Mouse (Mus musculus) heart, embryonic 10.5 days (tissue): Measurements from ENCODE around the gene 9930111J21Rik2. TPM values are rescaled to one million over a fixed set of nuclear protein-coding genes. Genes with fewer than 3 reads are reported as not detected.
"Not testable (repeated sequence)": the region's sequence is repeated elsewhere in the genome, so short reads cannot be mapped to it uniquely, and the experiment has no call there.

ENCODE experiments used
- DNase-seq: peaks from one replicate; pipeline ENCODE4 v3.0.0-alpha.2; 2017; ENCODE audit warnings: low spot score
- H3K27ac ChIP-seq: fragments of 300-500 bp; sonication (generic); 2 replicates; pipeline ENCODE4 v1.5.1; 2016; ENCODE audit warnings: mild to moderate bottlenecking
- H3K27me3 ChIP-seq: fragments of 300-500 bp; sonication (generic); 2 replicates; pipeline ENCODE4 v1.6.1; 2016; ENCODE audit warnings: mild to moderate bottlenecking; ENCODE audit not compliant: poor library complexity, insufficient read depth, severe bottlenecking
- H3K36me3 ChIP-seq: fragments of 300-500 bp; sonication (generic); 2 replicates; pipeline ENCODE4 v1.6.1; 2016; ENCODE audit warnings: mild to moderate bottlenecking, moderate library complexity
- H3K4me1 ChIP-seq: fragments of 300-500 bp; sonication (generic); 2 replicates; pipeline ENCODE4 v1.6.1; 2016; ENCODE audit warnings: mild to moderate bottlenecking
- H3K4me3 ChIP-seq: fragments of 300-500 bp; sonication (generic); 2 replicates; pipeline ENCODE4 v1.5.1; 2016; ENCODE audit warnings: mild to moderate bottlenecking, moderate library complexity
- H3K9me3 ChIP-seq: fragments of 300-500 bp; sonication (generic); 2 replicates; pipeline ENCODE4 v1.6.1; 2016; ENCODE audit warnings: mild to moderate bottlenecking, moderate library complexity
- WGBS: fragments of 180-500 bp; shearing (Covaris S2); methylation state at CpG from one replicate; pipeline ENCODE4 v1.1.7; 2016; 5-methylcytosine and 5-hydroxymethylcytosine counted together
- polyA plus RNA-seq: library from polyadenylated mRNA; unstranded; fragments of >200 nt; fragmentation: Nextera tagmentation; extraction: Ambion mirVana; gene quantifications from 2 replicates; pipeline ENCODE4 v1.2.1, GENCODE M21; 2016

The 9930111J21Rik2 gene
- 0.05 and 0.09 TPM in 2 replicates for polyA plus RNA-seq

DNA sequence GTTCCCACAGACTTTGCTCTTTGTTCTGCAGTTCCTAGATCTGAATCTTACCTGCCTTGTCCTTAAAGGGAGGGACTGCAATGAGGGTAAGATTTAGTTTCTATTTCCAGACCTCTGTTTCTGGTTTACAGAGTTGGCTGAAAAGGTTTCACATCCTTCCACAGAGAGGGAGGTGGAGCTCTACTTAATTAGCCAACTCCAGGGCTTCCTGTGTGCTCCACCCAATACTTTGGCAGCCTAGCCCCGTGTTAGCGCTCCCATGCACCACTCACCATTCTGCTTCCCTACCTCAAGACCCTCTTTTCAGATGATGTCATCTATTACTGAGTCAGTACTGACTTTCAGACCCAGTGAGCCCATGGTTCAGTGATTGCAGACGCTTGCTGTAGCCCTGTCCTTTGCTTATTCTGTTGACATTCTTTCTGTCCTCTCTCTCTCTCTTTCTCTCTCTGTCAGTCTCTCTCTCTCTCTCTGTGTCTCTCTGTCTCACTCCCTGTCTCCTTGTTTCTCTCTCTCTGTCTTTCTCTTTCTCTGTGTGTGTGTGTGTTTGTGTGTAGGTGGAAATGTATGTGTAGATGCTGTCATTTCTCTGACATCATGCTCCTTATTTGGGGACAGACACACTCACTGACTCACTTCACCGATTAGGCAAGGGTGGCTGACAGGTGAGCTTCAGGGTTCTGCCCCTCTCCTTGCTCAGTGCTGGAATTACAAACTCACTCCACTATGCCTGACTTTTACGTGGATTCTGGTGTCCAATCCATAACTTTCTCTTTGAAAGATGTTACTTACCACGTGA is at the start of gene 9930111J21Rik2:
Gene 9930111J21Rik2, minus strand, starts transcription at position 150 of the 799 bp plus-strand sequence.
- not testable (repeated sequence) for H3K36me3 ChIP-seq, H3K4me3 ChIP-seq, DNase-seq, H3K27me3 ChIP-seq, H3K4me1 ChIP-seq, H3K27ac ChIP-seq, H3K9me3 ChIP-seq
- WGBS = 67% methylated on average over 1 of the region's 6 CpGs

DNA sequence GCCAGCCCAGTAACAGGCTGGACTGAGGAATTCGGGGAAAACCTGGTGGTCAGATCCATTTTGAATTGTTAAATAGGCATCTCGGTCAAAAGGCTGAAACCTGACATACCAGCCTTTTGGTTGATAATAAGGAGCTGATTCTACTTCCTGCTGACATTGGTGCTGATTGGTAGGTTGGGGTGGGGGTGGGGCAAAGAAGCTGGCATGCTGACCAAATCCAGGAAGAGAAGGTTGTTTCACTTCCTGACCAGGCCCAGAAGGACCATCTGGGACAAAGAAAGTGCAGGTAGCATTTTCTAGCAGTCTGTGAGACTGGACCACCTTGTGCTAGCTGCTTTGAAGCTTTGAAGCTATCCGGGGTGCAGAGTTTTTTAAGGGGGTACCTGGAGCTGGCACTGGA is 49.4 kb upstream of the 9930111J21Rik2 start:
- no peak for DNase-seq
- WGBS = 78% methylated on average over 3 of the region's 3 CpGs
- H3K9me3 ChIP-seq = no peaks in the 10 kb centered on the region
- H3K4me3 ChIP-seq = no peak overlapping the region
- no peaks in the 10 kb centered on the region for H3K36me3 ChIP-seq
- no peak overlapping the region for H3K27ac ChIP-seq
- H3K27me3 ChIP-seq = no peaks in the 10 kb centered on the region
- 0 out of 2 replicates have a peak, but pooled peaks cover 5% of the 10 kb centered on the region for H3K4me1 ChIP-seq

DNA sequence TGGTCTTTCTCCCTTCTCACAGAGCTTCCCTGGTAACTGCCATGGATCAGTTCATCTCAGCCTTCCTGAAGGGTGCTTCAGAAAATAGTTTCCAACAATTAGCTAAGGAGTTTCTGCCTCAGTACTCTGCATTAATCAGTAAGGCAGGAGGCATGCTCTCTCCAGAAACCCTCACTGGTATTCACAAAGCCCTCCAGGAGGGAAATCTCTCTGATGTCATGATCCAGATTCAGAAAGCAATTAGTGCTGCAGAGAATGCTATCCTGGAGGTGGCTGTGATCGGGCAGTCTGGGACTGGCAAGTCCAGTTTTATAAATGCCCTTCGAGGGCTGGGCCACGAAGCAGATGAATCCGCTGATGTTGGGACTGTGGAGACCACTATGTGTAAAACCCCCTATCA is 44.3 kb upstream of the 9930111J21Rik2 start:
- Histone ChIP-seq H3K27me3 (no peaks in the 10 kb centered on the region), H3K9me3 (no peaks in the 10 kb centered on the region), H3K36me3 (no peaks in the 10 kb centered on the region), H3K27ac (no peak overlapping the region), H3K4me3 (no peak overlapping the region), H3K4me1 (no peaks in the 10 kb centered on the region)
- DNase-seq = peak; percentile 47
- WGBS = 80% methylated on average over 4 of the region's 4 CpGs

DNA sequence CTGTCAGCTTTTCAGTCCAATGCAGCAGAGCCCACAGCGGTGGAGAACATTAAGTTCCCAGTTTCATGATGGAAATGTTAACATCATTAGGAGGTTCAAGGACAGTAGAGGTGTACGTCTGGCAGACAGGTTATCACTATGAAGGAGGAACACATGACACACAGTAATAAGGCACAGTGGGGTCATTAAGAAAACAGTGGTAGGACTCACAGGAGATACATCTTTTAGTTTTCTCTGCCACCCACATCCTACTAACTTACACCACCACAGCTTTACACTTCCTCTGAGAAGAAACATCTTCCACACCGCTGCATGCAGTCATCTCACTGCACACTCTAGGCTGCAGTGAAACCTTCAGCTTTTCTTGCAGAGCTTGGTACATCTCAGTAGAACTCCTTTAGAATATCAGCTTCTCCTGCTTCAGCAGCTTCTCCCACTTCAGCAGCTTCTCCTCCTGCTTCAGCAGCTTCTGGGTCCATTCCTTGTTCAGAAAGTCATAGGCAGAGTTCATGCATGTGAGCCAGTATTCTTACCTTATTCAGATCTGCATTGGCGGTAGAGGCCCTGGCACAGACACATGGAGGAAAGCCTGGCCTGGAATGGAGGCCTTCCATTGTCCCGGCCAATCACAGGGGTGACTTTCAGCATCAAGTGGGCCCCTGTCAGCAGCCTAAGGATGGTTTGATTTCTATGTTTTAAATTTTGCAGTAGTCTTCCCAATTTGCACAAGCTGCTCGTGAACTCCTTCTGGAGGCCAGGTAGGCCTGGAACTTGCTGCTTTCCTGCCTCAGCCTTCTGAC is 43.0 kb upstream of the 9930111J21Rik2 start:
- 80% methylated on average over 6 of the region's 6 CpGs for WGBS
- Histone ChIP-seq H3K27me3 (no peaks in the 10 kb centered on the region), H3K9me3 (no peaks in the 10 kb centered on the region), H3K4me3 (no peak overlapping the region), H3K36me3 (no peaks in the 10 kb centered on the region), H3K4me1 (no peaks in the 10 kb centered on the region), H3K27ac (no peak overlapping the region)
- no peak for DNase-seq

DNA sequence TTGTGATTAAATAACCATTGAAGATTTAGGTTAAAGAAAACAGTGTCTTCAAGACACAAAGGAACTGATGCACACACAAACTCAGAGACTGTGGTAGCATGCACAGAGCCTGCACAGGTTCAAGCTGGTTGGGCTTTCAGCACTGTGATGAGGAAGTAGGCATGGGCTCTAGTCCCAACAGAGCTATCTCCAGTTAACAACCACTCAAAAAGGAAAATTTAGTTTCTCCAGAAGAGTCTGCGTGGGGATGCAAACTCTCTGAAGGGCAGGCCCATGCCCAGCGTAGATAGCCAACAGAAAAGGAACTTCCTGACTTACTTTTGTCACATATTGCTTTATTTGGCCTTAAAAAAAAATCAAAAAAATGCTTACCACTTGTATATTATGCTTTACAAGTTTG is 41.7 kb upstream of the 9930111J21Rik2 start:
- WGBS = 77% methylated on average over 2 of the region's 2 CpGs
- Histone ChIP-seq H3K9me3 (no peaks in the 10 kb centered on the region), H3K27ac (no peak overlapping the region), H3K4me1 (peaks cover 8% of the 10 kb centered on the region), H3K27me3 (no peaks in the 10 kb centered on the region), H3K4me3 (no peak overlapping the region), H3K36me3 (no peaks in the 10 kb centered on the region)
- DNase-seq = no peak

DNA sequence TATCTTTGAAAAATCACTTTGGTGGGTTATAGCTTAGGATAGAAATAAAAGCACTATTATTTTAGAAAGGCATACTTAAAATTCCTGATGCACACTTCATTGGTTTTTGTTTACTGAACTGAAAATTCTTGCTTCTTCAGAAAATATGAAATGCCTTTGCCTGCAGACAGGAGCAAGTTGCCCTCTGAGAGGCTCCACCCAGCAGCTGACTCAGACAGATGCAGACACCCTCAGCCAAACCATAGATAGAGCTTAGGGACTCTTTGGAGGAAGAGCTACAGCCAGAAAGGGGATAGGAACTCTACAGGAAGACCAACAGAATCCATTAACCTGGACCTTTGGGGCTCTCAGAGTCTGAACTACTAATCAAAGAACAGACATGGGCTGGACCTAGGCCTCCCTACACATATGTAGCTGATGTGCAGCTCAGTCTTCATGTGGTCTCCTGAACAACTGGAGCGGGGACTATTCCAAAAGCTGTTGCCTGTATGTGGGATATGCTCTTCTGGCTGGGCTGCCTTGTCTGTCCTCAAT is 41.1 kb upstream of the 9930111J21Rik2 start:
- Histone ChIP-seq H3K36me3 (no peaks in the 10 kb centered on the region), H3K4me1 (peaks cover 8% of the 10 kb centered on the region), H3K9me3 (no peaks in the 10 kb centered on the region), H3K27ac (no peak overlapping the region), H3K4me3 (no peak overlapping the region), H3K27me3 (no peaks in the 10 kb centered on the region)
- no peak for DNase-seq
- 85% methylated on average over 1 of the region's 1 CpGs for WGBS

DNA sequence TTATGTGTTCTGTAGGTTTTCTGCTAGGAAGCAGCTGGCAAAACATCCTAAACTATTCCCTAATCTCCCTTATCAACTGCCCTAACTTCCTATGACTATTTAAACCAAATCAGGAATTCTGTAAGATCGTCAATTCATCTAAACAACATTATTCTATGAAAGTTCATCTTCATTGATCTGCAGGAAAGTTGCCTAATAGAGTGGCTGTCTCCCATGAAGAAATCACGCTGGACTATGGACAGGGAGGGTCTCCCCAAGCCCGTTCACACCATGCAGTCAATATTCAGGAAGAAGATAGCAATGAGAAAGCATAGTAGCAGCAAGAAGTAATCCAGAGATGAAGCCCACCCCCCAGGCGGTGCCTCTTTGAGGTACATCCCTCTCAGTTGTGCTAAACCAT is 40.1 kb upstream of the 9930111J21Rik2 start:
- Histone ChIP-seq H3K27ac (no peak overlapping the region), H3K4me3 (no peak overlapping the region), H3K4me1 (peaks cover 8% of the 10 kb centered on the region), H3K36me3 (no peaks in the 10 kb centered on the region), H3K9me3 (no peaks in the 10 kb centered on the region), H3K27me3 (no peaks in the 10 kb centered on the region)
- DNase-seq = no peak
- WGBS = 61% methylated on average over 4 of the region's 4 CpGs

DNA sequence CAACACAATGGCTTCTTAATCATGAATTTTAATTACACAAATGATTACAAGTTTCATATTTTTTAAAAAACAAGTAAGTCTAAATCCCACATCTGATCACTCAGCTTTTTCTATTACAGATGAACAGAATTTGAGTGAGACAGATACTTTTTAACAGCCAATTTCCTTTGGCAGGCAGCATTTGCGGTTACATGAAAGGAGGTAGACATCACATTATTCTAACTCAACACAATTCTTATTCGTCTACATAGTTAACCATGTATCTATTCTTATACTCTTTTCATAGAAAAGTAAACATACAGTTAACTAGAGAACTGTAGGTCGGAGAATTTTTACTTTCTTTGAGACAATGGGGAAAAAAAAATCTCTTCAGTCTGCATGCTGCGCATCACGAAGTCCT is 39.5 kb upstream of the 9930111J21Rik2 start:
- no peak for DNase-seq
- Histone ChIP-seq H3K9me3 (no peaks in the 10 kb centered on the region), H3K27ac (no peak overlapping the region), H3K4me1 (peaks cover 8% of the 10 kb centered on the region), H3K27me3 (no peaks in the 10 kb centered on the region), H3K4me3 (no peak overlapping the region), H3K36me3 (no peaks in the 10 kb centered on the region)
- 87% methylated on average over 5 of the region's 5 CpGs for WGBS

DNA sequence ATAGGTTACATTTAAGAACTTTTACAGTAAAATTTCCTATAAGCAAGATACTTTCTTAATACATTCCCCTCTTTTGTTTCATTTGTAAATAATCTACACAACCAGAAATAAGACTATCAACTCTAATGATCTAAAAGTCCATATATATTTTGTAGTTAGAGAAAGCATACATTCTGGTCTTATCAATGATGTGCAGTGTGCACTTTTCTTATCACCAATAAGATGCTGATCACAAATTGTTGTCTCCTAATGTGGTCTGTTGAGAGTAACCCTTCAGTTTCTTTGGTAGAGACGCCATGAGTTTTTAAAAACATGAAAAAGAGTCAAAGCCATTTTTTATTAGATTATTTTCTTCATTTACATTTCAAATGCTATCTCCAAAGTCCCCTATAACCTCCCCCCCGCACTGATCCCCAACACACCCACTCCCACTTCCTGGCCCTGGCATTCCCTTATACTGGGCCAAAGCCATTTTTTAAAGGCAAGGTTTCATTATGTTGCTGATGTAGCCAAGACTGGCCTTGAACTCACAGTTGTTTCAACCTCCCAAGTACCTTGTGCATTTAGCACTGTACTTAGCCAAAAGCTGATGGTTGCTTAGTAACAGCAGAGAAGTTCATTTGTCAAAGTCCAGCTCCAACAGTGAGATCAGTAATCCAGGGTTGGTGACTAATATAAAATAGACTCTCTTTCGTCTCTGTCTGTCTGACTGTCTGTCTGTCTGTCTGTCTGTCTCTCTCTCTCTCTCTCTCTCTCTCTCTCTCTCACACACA is 38.9 kb upstream of the 9930111J21Rik2 start:
- H3K27ac ChIP-seq = no peak overlapping the region
- H3K36me3 ChIP-seq = no peaks in the 10 kb centered on the region
- peaks cover 8% of the 10 kb centered on the region for H3K4me1 ChIP-seq
- no peak for DNase-seq
- 80% methylated on average over 3 of the region's 3 CpGs for WGBS
- H3K27me3 ChIP-seq = no peaks in the 10 kb centered on the region
- H3K4me3 ChIP-seq = no peak overlapping the region
- no peaks in the 10 kb centered on the region for H3K9me3 ChIP-seq

DNA sequence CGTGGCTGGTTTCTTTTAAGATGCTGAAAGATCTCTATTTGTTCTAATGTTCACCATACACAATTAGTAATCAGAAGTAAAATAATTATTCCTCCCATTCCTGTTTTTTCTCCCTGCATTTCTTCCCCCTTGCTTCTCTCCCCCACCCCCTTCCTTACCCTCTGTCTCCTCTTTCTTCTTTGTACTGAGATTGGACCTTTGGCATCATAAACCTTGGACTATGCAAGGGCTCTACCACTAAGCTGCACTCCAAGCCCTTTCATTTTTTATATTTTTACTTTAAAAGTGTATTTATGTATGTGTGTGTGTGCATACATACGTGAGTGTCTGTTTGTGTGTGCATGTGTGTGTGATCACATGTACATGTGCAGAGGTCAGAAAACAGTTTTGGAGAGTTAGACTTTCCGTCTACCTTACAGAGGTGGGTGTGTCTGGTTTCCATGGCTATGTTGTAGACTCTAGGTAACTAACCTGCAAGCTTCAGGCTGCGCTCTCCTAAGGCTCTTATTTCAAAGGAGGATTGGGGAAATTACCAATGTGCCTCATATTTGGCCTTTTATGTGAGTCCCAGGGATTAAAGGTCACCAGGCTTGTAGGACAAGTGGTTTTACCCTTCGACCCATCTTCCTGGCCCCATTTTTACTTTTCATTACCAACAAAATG is 38.1 kb upstream of the 9930111J21Rik2 start:
- H3K4me3 ChIP-seq = no peak overlapping the region
- DNase-seq = no peak
- H3K9me3 ChIP-seq = no peaks in the 10 kb centered on the region
- 86% methylated on average over 5 of the region's 5 CpGs for WGBS
- H3K27ac ChIP-seq = no peak overlapping the region
- no peaks in the 10 kb centered on the region for H3K27me3 ChIP-seq
- H3K4me1 ChIP-seq = peaks cover 8% of the 10 kb centered on the region
- no peaks in the 10 kb centered on the region for H3K36me3 ChIP-seq

DNA sequence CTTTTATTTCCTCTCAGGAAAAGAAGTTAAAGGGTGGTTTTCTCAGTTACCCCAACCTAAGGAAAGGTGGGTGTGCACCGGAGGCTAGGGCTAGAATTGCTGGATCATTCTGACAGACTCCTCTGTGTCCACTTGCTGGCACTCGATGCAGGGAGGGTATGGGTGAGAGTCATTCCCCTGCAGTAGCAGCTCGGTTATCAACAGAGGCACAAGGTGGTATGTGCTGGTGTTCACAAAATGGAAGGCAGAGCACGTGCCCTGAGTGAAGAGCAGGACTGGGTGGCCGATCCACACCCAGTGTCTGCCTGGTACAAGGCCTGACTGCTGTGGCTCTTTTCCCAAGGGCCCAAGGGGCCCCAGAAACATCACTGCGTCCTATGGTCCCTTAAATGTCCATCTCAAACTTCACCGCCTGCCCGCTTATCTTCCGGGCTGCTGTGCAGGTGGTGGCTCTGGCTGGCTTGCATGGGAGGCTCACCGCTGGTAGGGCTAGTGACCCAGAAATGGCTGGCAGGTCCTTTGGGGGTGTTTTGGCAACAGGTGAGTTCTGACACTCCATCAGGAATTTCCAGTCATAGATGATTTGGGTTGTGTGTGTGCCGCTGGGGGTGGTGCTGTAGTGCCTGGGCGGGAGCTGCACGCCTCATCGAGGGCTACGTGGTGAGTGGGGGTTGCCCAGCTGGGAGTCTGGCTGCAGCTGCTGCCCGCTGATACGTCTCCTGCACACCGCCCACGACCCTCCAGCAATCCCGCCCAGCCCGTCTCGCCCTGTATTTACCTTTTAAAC is 37.0 kb upstream of the 9930111J21Rik2 start:
- DNase-seq = peak; percentile 83
- peak overlapping the region; percentile 42; the same call in 1 of the 2 replicates for H3K27ac ChIP-seq
- 32% methylated on average over 22 of the region's 22 CpGs for WGBS

More for the DNA sequence above, 37.0 kb upstream of the 9930111J21Rik2 start:
- Histone ChIP-seq H3K27me3 (no peaks in the 10 kb centered on the region), H3K36me3 (no peaks in the 10 kb centered on the region), H3K4me3 (peak overlapping the region; percentile 37), H3K9me3 (no peaks in the 10 kb centered on the region), H3K4me1 (peaks cover 8% of the 10 kb centered on the region)
